Mouse (Mus musculus) kidney, embryonic 14.5 days (tissue): ENCODE measurements at regions not wholly inside any gene's neighbourhood (a gene's known extent, or its start where the extent isn't known, plus 50 kb on each side); places are given as distances from the start of the nearest gene placed in this dataset.
A peak's percentile ranks its signal among the peaks of the same experiment; 100 is the strongest.

ENCODE experiments used
- ATAC-seq: fragments of 200-750 bp; cut with Nextera tagmentation; 2 replicates; pipeline ENCODE4 v1.8.0; 2017; ENCODE audit warnings: moderate number of reproducible peaks, mild to moderate bottlenecking, moderate TSS enrichment, moderate library complexity; ENCODE audit not compliant: low FRiP score, low TSS enrichment
- H3K27ac ChIP-seq: fragments of 300-500 bp; sonication (generic); 2 replicates; pipeline ENCODE4 v1.5.1; 2014; ENCODE audit warnings: low read depth, mild to moderate bottlenecking, low read length, moderate library complexity, mixed read lengths
- H3K27me3 ChIP-seq: fragments of 300-500 bp; sonication (generic); 2 replicates; pipeline ENCODE4 v1.6.1; 2014; ENCODE audit warnings: mild to moderate bottlenecking, low read length; ENCODE audit not compliant: control insufficient read depth, insufficient read depth
- H3K36me3 ChIP-seq: fragments of 300-500 bp; sonication (generic); 2 replicates; pipeline ENCODE4 v1.6.1; 2014; ENCODE audit warnings: low read length, mixed read lengths; ENCODE audit not compliant: control insufficient read depth, insufficient read depth
- H3K4me1 ChIP-seq: fragments of 300-500 bp; sonication (generic); 2 replicates; pipeline ENCODE4 v1.6.1; 2014; ENCODE audit warnings: low read length, mixed read lengths; ENCODE audit not compliant: control insufficient read depth, insufficient read depth
- H3K4me2 ChIP-seq: fragments of 300-500 bp; sonication (generic); replicated peaks from 2 replicates; pipeline ENCODE4 v1.6.1; 2014; ENCODE audit warnings: low read depth, mild to moderate bottlenecking, low read length
- H3K4me3 ChIP-seq: fragments of 300-500 bp; sonication (generic); 2 replicates; pipeline ENCODE4 v1.5.1; 2014; ENCODE audit warnings: mild to moderate bottlenecking, low read length
- H3K9ac ChIP-seq: fragments of 300-500 bp; sonication (generic); 2 replicates; pipeline ENCODE4 v1.6.1; 2014; ENCODE audit warnings: low read depth, mild to moderate bottlenecking, low read length, moderate library complexity
- H3K9me3 ChIP-seq: fragments of 300-500 bp; sonication (generic); 2 replicates; pipeline ENCODE4 v1.6.1; 2016; ENCODE audit warnings: low read length; ENCODE audit not compliant: control insufficient read depth
- WGBS: fragments of 180-500 bp; shearing (Covaris S2); extraction: QIAGEN DNeasy Blood & Tissue Kit; methylation state at CpG from one replicate; pipeline ENCODE4 v1.1.7; 2014; 5-methylcytosine and 5-hydroxymethylcytosine counted together

DNA sequence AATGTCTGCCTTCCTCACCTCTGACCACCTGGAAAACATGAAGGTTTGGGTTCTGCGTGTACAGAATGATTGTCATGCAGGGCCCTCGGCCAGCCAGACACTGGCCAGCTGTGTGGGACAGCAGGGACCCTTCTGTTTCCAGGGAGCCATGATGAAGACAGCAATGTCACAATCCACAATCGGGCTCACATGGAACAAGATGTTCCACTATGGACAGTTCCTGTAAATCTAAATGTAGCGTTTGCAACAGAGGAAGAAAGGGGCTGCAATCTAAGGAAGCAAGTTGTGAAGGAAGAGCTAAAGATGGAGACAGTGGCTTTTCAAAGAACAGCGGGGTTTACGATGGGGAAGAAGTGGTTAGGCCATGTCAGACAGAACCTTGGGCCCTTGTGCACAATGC lies 97.3 kb downstream of the Irs2 start:
- ATAC-seq = no peak
- Histone ChIP-seq H3K9me3 (no peaks in the 10 kb centered on the region), H3K36me3 (no peaks in the 10 kb centered on the region), H3K4me3 (no peak overlapping the region), H3K27me3 (peaks cover 4% of the 10 kb centered on the region; the same call in 1 of the 2 replicates), H3K27ac (no peak overlapping the region), H3K9ac (no peak overlapping the region), H3K4me1 (no peaks in the 10 kb centered on the region), H3K4me2 (no peak overlapping the region)
- WGBS = 74% methylated on average over 6 of the region's 6 CpGs

DNA sequence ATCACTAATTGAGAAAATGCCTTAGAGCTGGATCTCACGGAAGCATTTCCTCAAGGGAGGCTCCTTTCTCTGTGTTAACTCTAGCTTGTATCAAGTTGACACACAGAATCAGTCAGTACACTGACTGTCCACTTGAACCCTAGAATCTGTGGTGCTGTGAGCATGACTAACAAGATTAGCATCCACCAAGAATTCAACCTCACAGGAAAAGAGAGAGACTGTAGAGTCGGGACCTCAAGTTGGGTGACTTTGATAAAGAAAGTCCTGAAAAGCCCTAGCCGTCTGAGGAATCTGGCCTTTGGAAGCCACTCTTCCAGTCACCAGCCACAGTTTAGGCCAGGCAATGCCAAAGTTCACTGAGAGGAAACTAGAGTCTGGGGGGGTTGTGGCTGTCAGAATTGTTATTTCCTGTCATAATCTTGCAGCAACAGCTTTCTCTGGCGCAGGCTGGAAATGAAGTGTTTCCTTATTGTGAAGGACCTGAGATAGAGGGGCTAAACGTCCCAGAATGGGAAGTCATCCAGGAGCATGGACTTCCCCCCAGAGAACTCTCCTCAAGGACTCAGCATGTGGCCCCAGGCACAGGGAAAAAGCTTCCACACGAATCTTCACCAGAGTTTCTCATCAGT lies 97.9 kb downstream of the Irs2 start:
- H3K36me3 ChIP-seq = no peaks in the 10 kb centered on the region
- WGBS = 46% methylated on average over 6 of the region's 6 CpGs
- H3K27me3 ChIP-seq = peaks cover 4% of the 10 kb centered on the region; the same call in 1 of the 2 replicates
- H3K4me3 ChIP-seq = no peak overlapping the region
- no peak for ATAC-seq
- H3K9ac ChIP-seq = no peak overlapping the region
- H3K4me1 ChIP-seq = no peaks in the 10 kb centered on the region
- no peak overlapping the region for H3K27ac ChIP-seq
- no peak overlapping the region for H3K4me2 ChIP-seq
- H3K9me3 ChIP-seq = no peaks in the 10 kb centered on the region

DNA sequence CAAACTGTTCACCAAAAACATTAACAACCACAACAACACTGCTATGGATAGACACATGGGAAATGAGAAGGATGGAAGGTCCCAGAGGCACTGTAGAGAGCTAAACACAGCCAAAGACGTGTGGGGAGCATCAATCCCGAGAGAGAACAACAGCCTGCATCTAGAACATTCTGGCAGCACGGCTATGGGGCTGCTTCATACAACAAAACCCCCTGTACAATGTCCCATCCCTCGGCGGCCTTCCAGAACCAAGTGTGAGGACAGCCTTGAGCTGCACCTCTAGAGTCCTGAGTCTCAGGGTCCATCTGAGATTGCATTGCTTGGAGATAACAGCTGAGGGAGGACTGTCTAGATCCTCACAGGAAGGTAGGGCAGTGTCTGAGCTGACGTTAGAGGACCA lies 99.1 kb downstream of the Irs2 start:
- 86% methylated on average over 6 of the region's 6 CpGs for WGBS
- Histone ChIP-seq H3K4me2 (no peak overlapping the region), H3K27me3 (peaks cover 4% of the 10 kb centered on the region), H3K9ac (no peak overlapping the region), H3K36me3 (no peaks in the 10 kb centered on the region), H3K4me1 (no peaks in the 10 kb centered on the region), H3K27ac (no peak overlapping the region), H3K9me3 (no peaks in the 10 kb centered on the region), H3K4me3 (no peak overlapping the region)
- ATAC-seq = no peak

DNA sequence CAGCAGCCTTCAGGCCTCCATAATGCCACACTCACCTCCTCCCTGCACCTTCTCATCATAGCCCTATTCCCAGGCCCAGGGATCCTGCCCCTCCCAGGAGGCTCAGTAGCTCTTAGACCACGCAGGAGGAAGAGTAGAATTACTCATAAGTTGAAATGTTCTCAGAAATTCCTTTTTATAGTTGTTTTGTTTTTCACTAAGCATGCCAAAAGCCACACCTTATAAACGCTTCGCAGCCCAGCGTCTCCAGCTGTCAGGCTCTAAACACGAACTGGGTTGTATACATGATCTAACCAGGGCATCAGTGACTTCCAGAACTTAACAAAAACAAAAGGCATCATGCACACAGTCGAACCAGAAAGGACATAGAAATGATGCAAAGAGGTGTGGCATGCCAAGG lies 101.9 kb downstream of the Irs2 start:
- H3K4me2 ChIP-seq = no peak overlapping the region

DNA sequence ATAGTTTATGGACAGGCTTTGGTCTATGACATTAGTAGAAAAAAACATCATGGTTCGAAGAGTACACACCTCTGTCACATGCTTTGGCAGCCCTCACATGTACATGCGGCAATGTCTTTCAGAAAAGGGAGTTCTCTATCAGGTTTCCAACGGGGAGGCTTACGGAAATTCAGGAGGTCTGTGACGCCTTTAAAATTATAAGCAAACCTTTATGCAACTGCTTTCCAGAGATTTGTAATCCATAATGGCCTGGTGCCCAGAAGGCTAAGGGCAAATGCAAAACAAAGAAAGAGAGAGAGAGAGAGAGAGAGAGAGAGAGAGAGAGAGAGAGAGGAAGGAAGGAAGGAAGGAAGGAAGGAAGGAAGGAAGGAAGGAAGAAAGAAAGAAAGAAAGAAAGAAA lies 102.5 kb downstream of the Irs2 start:
- H3K27ac ChIP-seq = no peak overlapping the region
- H3K4me1 ChIP-seq = no peaks in the 10 kb centered on the region
- H3K36me3 ChIP-seq = no peaks in the 10 kb centered on the region
- 88% methylated on average over 5 of the region's 5 CpGs for WGBS
- no peak for ATAC-seq
- no peak overlapping the region for H3K9ac ChIP-seq
- no peak overlapping the region for H3K4me2 ChIP-seq
- H3K9me3 ChIP-seq = no peaks in the 10 kb centered on the region
- H3K27me3 ChIP-seq = no peaks in the 10 kb centered on the region; the same call in none of the 2 replicates
- H3K4me3 ChIP-seq = no peak overlapping the region

More for the DNA sequence above, 101.9 kb downstream of the Irs2 start:
- Histone ChIP-seq H3K9ac (no peak overlapping the region), H3K9me3 (no peaks in the 10 kb centered on the region), H3K4me3 (no peak overlapping the region), H3K36me3 (no peaks in the 10 kb centered on the region), H3K27ac (no peak overlapping the region), H3K4me1 (no peaks in the 10 kb centered on the region), H3K27me3 (no peaks in the 10 kb centered on the region; the same call in none of the 2 replicates)
- WGBS = 61% methylated on average over 6 of the region's 6 CpGs
- ATAC-seq = no peak

DNA sequence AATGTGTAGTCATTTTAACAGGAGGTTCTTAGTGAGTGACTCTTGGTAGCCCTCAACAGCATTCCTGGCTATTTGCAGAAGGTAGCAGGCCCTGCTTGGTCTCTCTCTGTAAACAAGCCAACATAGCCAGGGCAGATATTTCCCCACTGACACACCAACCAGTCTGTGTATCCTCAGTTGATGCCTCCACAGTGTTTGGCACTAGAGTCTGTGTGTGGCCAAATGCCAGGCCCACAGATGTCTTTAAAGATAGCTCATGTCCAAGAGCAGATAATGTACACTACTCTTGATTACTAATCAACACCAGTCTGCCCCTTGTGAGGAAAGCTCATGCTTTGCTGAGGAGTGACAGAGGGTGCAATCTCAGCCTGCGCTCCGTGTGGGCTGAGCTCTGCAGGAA lies 104.3 kb downstream of the Irs2 start:
- ATAC-seq = no peak
- H3K9me3 ChIP-seq = no peaks in the 10 kb centered on the region
- H3K36me3 ChIP-seq = no peaks in the 10 kb centered on the region
- H3K4me2 ChIP-seq = no peak overlapping the region
- no peak overlapping the region for H3K4me3 ChIP-seq
- H3K27me3 ChIP-seq = no peaks in the 10 kb centered on the region; the same call in none of the 2 replicates
- 61% methylated on average over 2 of the region's 2 CpGs for WGBS
- H3K4me1 ChIP-seq = peaks cover 12% of the 10 kb centered on the region
- no peak overlapping the region for H3K27ac ChIP-seq
- H3K9ac ChIP-seq = no peak overlapping the region

DNA sequence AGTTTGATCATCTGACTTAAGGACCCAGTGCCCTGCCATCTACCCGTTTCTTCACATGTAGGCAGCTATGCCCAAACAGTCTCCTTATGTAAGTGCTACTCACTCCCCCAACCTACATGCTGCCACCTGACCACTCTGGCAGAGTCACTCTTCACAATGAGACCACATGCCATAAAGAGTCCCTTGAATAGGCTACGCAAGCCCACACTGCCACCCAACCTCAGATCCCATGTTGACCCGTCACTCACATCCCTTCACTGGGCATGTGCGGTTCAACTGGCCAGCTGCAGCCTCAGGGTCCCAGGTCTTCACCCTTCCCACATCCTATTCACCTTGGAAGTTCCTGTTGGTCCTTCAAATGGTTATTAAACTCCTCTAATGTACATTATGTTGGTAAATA lies 106.3 kb downstream of the Irs2 start:
- H3K4me1 ChIP-seq = peaks cover 21% of the 10 kb centered on the region
- H3K36me3 ChIP-seq = no peaks in the 10 kb centered on the region
- H3K4me2 ChIP-seq = no peak overlapping the region
- H3K9ac ChIP-seq = no peak overlapping the region
- WGBS = 89% methylated on average over 4 of the region's 4 CpGs
- H3K27ac ChIP-seq = no peak overlapping the region
- no peaks in the 10 kb centered on the region for H3K9me3 ChIP-seq
- ATAC-seq = no peak
- no peaks in the 10 kb centered on the region; the same call in none of the 2 replicates for H3K27me3 ChIP-seq
- no peak overlapping the region for H3K4me3 ChIP-seq

DNA sequence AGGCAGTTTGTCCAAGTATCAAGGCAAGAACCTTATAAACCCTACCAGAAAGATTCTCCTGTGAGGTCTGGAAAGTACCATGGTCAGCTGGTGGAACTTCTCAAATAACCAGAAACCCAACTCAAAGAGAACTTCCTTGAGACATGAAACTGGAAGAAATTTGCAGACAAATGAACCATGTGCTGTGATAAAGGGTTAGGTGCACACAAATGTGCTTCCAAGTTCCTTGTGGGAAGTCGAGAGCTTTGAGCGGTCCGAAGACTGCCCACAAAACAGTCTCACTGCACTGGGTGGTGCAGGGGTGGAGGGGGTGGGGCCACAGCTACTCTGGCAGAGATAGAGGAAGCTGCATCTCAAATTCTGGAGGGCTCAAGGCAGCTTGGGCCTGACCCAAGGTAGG lies 107.2 kb downstream of the Irs2 start:
- Histone ChIP-seq H3K9ac (no peak overlapping the region), H3K4me1 (peaks cover 21% of the 10 kb centered on the region)
- WGBS = 63% methylated on average over 3 of the region's 3 CpGs

DNA sequence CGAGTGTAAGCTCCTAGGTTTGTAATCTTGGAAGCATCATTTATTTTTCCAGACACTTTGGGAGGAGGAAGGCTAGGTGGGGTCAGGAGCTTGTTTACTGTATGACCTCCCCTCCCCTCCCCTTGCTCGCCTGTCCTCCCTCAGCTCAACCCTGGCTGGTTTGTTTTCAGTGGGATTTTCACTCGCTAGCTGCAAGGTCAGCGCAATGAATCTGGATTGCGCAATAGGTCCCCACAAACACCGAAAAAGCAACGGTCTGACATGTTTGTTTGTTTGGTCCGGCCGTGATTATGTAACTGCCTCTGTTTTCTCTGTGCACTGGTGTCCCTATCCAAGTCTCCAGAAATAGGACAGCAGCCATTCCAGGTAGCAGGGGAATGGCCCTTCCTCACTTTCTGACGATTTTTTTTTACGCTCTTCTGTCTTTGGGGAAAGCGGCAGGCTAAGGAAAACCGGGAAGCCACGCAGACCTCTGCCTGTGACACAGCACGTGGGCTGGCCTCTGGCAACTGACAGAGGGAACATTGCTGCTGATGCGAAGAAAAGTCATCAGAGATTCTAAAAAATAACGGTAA lies 108.6 kb downstream of the Irs2 start:
- peak; percentile 68 for ATAC-seq
- H3K4me3 ChIP-seq = peak overlapping the region; percentile 3; the same call in 1 of the 2 replicates

More for the DNA sequence above, 107.2 kb downstream of the Irs2 start:
- Histone ChIP-seq H3K4me2 (no peak overlapping the region), H3K27ac (no peak overlapping the region), H3K27me3 (peaks cover 3% of the 10 kb centered on the region; the same call in 1 of the 2 replicates), H3K9me3 (no peaks in the 10 kb centered on the region), H3K4me3 (no peak overlapping the region), H3K36me3 (no peaks in the 10 kb centered on the region)
- no peak for ATAC-seq

More for the DNA sequence above, 108.6 kb downstream of the Irs2 start:
- peaks cover 21% of the 10 kb centered on the region for H3K4me1 ChIP-seq
- no peaks in the 10 kb centered on the region for H3K36me3 ChIP-seq
- no peak overlapping the region for H3K27ac ChIP-seq
- no peak overlapping the region; the same call in 1 of the 2 replicates for H3K9ac ChIP-seq
- H3K9me3 ChIP-seq = no peaks in the 10 kb centered on the region
- 4% methylated on average over 17 of the region's 17 CpGs for WGBS
- peak overlapping the region; percentile 39 for H3K4me2 ChIP-seq
- 0 out of 2 replicates have a peak, but pooled peaks cover 4% of the 10 kb centered on the region for H3K27me3 ChIP-seq
